Mouse (Mus musculus): Measurements from ENCODE around the gene Gm28048.

Gm28048 gene

DNA sequence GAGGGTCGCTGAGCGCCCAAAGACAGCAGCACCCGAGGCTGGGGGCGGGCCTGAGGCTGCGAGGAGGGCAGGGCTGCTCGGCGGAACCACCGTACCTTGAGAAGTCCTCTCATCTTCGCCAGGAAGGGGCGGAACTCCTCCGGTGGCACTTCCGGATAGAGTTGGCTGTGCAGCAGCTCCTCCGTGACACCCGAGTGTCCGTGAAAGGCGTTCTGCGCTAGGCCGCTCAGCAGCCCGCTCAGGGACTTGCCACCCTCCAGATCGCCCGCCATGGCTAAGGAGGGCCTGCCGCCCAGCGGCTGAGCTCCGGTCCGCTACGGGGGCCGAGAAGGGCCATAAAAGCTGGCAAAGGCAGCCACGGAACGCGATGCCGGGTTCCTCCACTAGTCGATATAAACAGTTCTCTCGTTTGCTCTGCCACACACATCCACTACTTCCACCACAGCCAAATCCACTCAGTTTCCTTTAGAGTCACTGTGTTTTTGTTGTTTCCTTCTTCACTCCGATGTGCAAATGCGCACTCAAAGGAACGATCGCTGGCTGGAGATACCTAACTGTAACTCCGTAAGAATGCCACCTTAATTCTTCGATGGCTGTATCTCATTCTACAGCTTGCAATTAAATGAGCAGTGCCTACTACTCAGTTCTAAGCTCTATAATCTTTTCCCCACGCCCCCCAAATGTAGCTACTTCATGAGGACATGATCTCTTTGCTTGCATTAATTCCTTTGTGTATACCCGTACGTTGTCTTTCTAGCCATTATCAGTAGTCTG lies at the start of gene Gm28048, which contains the start of gene Commd1:
Gm28048 (minus strand) TSS at position 107 of the 774 bp plus-strand sequence.
Commd1 (minus strand) TSS at position 399 of the 774 bp plus-strand sequence.
- peak; percentile 90 for DNase-seq (ENCODE audit: low read depth, low spot score)

DNA sequence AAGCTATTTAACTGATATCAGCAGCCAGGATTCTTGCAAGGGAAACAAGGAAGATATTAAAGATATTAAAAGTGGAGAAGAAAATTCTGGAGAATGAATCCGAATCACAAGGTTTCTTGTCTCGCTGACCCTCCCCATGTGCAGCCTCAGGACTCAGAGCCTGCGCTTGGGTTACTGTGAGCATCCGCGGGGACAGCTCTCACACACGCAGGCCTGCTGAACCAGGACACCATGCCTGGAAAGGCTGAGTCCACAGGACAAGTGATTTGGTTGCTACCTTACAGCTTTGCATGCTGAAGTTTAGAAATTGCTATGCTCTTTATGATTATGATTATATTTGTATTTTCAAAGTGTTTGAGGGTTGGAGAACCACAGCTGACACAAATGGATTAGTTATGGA lies 47.5 kb upstream of the Gm28048 start:
- DNase-seq (ENCODE audit: low read depth, low spot score) = no peak

DNA sequence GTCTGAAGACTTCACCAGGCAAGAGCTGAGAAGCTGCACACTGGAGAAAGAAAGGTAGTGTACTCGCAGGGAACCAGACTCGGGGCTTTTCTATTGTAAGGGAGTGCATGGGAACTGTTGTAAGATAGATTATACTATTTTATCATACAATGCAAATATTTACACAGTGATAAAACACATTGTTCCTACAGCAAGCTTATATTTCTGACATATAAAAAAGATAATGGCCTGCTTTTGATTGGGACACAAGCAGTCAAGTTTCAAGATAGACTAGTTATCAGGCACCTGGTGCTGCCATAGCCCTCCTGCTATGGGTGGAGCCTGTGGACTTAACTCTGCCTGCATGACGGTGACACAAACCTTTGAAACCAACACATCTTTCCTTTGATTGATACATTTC lies 47.1 kb upstream of the Gm28048 start:
- DNase-seq (ENCODE audit: low read depth, low spot score) = no peak

DNA sequence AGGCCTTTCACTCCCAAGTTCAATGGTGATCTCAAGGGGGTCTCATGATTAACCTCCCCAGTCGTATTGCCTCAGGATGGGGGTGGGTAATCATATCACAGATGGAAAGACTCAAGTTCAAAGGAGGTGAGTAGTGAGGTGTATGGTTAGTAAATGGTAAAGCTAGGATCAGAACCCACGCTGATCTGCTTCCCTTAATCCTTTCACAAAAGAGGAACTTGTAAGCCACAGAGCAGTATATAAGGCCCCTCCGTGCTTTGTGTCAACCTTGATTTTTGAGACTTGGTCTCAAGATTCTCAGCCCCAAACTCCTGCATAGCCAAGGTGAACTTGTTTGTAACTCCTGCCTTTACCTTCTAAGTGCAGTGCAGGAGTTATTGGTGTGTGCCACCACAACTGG lies 42.3 kb upstream of the Gm28048 start:
- DNase-seq (ENCODE audit: low read depth, low spot score) = no peak

DNA sequence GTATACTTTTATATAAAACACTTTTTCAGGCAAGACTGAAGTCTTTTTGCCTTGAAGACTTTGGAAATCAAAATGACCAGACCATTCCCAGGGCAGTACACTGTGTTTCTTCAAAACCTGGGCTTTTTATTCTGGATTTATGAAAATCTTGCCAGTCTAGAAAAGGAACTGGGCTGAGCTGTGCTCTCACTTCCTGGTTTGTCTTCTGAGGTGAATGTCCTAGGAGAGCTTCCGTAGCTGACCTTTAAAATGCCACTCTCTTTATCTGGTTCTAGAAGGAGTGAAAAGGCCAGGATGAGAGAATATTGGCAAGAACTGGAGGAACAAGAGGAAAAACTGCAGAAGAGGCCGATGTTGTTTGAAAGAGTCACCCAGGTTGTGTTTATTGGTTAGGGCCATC lies 41.3 kb upstream of the Gm28048 start:
- no peak for DNase-seq (ENCODE audit: low read depth, low spot score)

DNA sequence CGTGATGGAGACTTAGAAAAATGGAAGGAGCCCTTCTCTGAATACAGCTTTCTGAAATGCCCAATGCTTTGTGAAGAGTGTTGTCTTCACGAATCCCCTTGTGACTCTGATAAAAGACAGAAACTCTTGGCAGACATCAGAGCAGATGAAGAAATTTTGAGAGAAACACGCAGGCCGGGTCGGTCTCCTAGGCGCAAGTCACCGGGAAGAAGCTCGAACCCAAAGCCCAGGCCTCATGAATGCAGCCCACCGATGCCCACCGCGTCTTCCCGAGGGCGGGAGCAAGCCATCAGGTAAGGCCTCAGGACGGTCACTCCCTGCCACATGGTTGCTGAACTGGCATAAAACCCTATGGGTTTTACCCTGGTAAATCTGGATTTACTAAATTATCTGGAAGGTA lies 39.0 kb upstream of the Gm28048 start:
- DNase-seq (ENCODE audit: low read depth, low spot score) = no peak

DNA sequence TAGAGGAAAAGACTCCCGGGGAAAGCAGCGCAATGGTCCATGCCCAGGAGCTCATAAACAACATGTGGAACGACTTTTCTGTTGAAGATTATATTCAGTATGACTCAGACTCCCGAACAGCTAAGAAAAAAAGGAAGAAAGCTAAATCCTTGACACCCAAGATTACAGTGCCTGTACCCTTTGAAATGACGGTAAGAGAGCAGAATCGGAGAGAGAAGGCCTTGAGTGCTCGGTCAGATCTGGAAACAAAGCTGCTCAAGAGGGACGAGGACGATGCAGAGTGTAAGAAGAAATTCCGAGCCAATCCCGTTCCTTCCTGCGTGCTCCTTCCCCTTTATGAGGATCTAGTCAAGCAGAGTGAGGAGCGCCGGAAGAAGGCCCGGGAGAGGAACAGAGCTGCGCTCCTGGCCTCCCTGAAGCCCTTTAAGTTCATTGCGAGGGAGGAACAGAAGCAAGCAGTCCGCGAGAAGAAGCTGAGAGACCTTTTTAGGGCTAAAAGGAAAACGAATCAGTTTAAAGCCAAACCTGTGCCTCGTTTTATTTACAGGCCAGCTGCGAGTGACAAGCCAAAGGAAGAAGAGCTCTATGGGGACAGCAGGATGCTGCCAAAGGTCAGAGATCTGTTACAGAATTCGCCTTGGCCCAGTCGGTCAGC lies 38.4 kb upstream of the Gm28048 start:
- peak; percentile 7 for DNase-seq (ENCODE audit: low read depth, low spot score)

DNA sequence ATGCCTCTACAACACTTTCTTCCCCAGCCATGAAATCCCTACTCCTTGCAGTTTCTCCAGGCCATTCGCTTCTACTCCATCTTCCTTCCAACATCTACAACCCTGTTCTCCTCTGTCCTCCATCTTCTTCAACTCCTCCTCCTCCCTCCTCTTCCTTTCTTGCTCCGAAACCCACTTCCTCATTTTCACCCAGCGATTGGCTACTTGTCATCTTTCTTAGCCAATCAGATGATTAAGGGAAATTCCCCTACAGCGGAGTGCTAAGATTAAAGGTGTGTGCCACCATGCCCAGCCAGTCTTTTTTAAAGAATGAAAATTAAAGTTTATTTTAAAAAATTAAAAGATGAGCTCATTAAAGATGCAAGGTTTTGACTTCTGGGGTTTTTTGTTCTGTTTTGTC lies 36.1 kb upstream of the Gm28048 start:
- DNase-seq (ENCODE audit: low read depth, low spot score) = no peak

DNA sequence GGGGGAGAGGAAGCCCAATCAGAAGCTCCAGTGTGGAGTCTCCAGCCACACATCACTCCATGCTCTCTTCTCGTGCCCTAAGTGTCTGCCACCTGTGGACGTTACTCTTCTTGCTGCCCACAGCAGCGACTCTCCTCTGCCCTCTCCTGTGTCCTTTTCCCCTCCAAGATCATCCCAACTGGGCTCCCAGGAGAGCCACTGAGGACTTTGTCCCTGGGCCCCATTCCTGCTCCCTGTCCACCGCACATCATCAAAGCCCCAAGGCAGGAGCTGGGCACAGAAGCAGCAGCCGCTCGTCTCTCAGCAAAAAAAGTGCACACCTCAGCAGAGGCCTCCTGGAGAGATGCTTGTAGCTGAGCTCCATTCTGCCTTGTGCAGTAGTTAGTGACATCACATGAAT lies 33.1 kb upstream of the Gm28048 start:
- DNase-seq (ENCODE audit: low read depth, low spot score) = no peak

DNA sequence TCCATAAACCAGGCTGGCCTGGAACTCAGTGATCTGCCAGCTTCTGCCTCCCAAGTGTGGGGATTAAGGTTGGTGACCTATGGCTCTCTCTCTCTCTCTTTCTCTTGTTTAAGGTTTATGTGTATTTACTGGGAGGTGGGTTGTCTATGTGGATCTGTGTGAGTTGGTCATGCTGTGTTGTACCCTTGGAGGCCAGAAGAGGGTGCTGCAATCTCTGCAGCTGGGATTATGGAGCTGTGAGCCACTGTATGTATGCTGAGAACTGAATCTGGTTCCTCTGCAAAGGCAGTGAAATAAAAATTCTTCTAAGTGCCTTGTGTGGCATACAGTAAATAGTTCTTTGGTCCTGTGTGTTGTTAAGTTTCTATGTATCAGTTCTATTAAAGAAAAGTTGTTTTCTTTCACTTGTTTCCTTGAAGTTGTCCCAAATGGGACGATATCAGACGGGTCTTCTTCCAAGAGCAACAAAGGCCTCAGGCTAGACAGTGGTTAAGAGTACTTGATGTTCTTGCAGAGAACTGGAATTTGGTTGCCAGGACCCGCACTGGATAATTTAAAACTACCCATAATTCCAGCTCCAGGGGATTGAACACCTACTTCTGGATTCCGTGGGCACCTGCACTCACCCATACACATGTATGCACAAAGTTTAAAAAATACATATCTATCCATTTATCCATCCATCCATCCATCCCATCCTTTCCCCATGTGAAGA lies 31.8 kb upstream of the Gm28048 start:
- DNase-seq (ENCODE audit: low read depth, low spot score) = no peak

DNA sequence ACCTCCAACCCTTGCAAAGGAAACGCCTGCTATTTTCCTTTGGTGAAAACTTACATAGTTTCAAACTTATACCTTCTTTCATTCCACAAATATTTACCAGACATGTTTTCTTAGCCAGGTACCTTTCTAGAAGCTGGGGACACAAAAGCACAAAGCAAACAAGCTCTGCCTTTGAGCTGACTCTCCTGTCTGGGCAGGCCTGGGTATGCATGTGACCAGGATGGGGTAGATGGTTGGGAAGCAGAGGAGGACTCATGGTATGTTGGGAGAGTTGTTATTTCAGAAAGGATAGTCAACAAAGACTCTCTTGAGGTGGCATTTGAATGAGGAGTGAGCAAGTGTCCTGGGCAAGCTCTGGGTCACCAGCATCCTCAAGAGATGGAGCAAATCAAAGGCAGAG lies 31.2 kb upstream of the Gm28048 start:
- DNase-seq (ENCODE audit: low read depth, low spot score) = no peak

DNA sequence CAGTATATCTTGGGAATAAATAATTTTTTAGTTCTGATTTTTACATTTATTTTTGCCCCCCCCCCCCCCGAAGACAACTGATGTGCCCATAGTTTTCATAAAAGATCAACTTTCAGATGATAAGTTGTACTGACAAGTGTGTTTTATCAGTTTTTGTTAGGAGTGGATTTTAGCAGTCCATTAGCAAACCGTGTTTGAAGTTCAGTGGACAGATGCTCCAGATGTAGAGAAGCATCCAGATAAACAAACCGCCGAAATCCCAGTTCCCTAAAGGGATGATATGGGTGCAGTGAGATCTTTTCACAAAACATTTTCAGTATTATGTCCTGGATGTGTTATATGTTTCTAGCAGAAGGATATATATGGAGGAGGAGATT lies 26.9 kb upstream of the Gm28048 start:
- DNase-seq (ENCODE audit: low read depth, low spot score) = no peak

DNA sequence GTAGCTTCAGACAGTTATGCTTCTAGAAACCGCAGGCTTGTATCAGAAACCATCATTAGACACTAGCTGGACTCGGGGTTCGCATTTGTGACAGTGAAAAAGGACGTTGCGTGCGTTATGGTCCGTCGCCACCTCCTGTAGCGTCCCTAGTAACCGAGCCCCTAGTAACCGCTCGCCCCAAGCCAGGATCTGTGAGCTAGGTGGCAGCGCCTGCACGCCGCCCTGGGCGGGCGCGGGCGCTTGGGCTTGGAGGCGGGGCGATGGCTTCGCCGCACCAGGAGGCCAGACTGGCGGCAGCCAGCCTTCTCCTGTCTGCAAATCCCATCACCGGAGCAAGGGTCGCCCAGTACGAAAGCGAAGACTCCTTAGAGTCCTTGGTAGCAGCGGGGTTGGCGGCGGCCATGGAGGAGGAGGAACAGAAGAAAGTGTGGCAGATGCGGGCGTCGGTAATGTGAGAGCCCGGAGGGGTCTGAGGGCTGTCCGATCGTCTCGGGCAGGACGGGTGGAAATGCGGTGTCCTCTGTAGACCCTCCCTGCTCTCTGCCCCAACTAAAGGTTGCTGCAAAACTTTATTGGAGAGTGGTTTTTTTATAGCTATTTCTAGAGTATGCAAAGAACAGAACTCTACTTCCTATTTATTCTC lies 26.4 kb upstream of the Gm28048 start:
- peak; percentile 72 for DNase-seq (ENCODE audit: low read depth, low spot score)

DNA sequence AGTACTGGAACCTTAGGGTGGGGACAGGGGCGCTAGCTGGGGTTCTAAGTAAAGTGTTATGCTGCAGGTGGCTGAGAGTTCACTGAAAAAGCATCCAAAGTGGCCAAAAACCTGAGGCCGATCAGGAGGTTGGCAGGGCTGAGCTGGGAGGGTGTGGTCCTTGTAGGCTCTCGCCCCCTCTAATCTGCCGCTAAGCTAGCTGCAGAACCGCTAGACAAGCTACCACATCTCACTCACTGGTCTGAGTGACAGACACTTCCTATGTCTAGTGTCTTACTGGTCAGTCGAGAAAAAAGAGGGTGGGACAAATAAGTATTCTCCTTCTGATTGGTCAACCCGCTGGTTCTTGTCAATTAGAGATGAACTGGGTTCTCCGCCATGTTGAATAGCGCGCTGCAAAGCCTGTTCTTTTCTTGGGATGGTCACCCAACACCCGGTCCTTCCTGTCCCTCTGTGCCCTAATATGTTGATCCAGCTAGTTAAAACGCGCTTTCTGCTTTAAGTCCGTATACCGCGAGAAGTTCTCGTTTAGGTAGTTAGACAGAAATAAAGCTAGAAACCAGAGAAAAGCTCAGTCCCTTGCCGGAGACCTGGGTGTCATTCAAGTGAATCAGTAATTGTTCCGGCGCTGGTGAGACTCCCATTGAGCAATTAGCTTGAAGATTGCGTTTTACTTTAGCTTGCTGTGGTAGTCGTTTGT lies 25.7 kb upstream of the Gm28048 start, which contains the start of gene Fam161a:
Fam161a (plus strand) TSS at position 51 of the 700 bp plus-strand sequence.
- peak; percentile 93 for DNase-seq (ENCODE audit: low read depth, low spot score)

DNA sequence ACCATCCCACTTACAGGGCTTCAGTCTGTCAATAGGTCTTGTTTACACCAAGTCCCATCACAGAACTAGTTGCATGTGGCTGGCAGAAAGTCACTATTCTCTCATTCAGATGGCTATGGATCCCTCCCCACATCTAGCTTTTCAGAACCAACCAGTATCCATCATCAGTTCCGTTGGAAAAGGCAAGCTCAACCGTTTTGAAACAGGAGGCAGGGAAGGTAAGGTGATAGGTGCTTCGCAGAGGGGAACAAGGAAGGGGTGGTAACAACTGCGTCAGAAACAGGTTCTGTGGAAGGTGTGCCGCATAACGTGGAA lies 25.2 kb upstream of the Gm28048 start:
- DNase-seq (ENCODE audit: low read depth, low spot score) = no peak

DNA sequence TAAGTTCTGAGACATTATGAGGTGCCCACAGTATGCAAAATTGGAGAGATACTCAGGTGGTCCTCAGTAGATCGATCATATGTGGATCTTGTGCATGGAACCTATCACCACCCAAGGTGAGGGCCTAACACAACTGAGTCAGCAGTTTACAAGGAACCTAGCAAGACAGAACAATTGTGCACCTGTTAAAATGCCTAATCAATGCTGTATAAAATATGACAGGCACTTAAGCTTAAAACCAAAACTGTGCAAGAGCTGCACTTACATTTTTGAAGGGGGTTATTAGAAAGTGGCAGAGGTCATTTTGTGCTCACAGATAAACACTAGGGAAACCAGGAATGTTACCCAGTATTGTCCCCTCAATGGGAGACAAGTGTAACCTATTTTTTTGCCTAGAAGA lies 23.4 kb upstream of the Gm28048 start:
- no peak for DNase-seq (ENCODE audit: low read depth, low spot score)

DNA sequence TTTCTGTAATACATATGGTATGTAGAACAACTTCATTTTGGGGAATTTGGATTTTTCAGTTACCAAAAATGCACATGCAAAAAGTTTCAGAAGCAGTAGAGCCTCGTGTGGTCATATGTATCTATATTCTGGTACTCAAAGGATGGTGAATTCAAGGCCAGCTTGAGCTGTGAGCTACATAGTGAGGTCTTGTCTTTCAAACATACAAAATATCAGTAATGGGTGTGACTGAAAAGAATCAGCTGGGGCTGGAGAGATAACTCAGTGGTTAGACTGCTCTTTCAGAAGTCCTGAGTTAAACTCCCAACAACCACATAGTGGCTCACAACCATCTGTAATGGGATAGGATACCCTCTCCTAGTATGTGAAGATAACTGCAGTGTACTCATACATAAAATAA lies 16.4 kb upstream of the Gm28048 start:
- no peak for DNase-seq (ENCODE audit: low read depth, low spot score)

DNA sequence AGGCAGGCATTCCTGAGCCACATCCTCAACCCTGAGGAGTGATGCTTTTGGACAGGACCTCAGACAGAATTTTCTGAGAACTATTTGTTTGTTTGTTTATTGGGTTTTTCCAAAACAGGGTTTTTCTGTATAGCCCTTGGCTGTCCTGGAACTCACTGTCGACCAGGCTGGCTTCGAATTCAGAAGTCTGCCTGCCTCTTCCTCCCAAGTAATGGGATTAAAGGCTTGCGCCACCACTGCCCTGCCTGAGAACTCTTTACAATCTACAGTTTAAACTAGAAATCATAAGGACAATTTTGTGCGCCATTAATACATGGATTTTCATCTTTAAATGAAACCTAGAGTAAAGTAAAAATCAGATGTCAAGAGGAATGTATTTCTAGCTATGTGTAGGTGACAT lies 13.6 kb upstream of the Gm28048 start:
- DNase-seq (ENCODE audit: low read depth, low spot score) = no peak

DNA sequence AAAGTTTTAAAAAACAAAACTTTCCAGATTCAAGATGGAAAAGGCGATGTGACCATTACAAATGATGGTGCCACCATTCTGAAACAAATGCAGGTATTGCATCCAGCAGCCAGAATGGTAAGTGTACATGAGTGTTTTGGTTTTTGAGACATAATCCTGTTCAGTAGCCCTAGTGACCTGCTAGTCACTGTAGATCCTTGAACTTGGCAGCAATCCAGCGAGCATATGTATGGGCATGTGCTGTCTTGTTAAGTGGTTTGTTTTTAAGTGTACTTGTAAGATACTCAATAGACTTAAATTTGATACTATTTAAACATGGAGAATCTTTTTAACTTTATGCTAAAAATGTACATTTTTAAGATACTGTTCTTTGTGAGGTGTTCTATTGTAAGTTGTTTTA lies 12.4 kb upstream of the Gm28048 start:
- no peak for DNase-seq (ENCODE audit: low read depth, low spot score)

DNA sequence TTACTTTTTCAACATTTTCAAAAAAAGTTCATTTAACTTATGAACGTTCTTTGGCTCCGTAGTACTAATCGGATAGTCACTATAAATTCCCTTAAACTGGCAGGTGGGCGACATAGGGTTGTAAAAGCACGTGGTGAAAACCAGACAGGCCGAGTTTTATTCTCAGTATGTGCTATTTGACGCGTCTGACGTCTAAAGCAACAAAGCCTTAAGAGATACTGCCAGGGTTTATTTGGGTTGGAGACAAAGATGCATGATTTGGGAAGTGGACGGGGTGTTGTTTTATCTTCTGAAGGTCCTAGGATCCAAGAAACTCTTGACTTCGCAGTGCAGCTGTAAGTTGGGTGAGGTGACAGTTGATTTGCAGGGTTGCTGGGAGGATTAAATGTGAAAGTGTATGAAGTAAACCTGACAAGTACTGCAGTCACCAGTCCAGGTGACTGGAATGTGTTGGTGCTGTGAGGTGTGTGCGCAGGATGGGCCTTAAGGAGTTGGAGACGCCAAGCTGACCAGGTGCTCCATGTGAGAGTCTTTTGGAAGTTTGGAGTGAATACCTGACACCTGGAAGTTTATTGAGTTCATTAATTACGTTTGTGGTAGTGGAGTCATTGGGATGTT lies 9.4 kb upstream of the Gm28048 start:
- DNase-seq (ENCODE audit: low read depth, low spot score) = no peak

Data from skeletal muscle tissue, adult 2 months (tissue).